Mouse (Mus musculus) kidney, adult 2 months (tissue): ENCODE results near the gene Nodal.

Experiments
- CTCF ChIP-seq: fragments of 200-500 bp; conservative IDR thresholded peaks from 2 replicates; pipeline ENCODE4 v1.5.1; 2011; ENCODE audit warnings: low read depth, mild to moderate bottlenecking, control low read depth, low read length, moderate library complexity, mixed read lengths; ENCODE audit not compliant: insufficient read depth, insufficient read length
- POLR2A ChIP-seq: fragments of 200-500 bp; IDR thresholded peaks from one replicate; pipeline ENCODE4 v1.6.1; 2011; ENCODE audit warnings: low read depth, low read length, control low read depth

GRCm38 (mm10) chr10:61378050-61378449 lies 39.7 kb upstream of the Nodal start:
- TF ChIP-seq POLR2A (no peak), CTCF (no peak)
